Mouse (Mus musculus) megakaryocyte progenitor cell, adult 5-6 weeks (primary cell): Measurements from ENCODE around the gene Mapkapk3. TPM values are rescaled to one million over a fixed set of nuclear protein-coding genes. Genes with fewer than 3 reads are reported as not detected.
"Not testable (repeated sequence)": the region's sequence is repeated elsewhere in the genome, so short reads cannot be mapped to it uniquely, and the experiment has no call there.

Experiments
- ATAC-seq: replicated peaks from 2 replicates; pipeline ENCODE4 v1.8.0; 2016; ENCODE audit warnings: mild to moderate bottlenecking, moderate TSS enrichment, inconsistent platforms; ENCODE audit not compliant: poor library complexity
- total RNA-seq, 2 experiments: library from RNA; stranded (forward) in 1 of 2; stranded (reverse) in 1 of 2; fragments of 157-497, 149-512 nt in 1 of 2; fragments of 200-1000 nt in 1 of 2; gene quantifications; 2 replicates each; pipeline versions ENCODE4 v1.2.3 to v1.2.4; 2015 to 2017

Gene Mapkapk3
- total RNA-seq, 2 experiments from 2014 or later, result 100 to 175 TPM

DNA sequence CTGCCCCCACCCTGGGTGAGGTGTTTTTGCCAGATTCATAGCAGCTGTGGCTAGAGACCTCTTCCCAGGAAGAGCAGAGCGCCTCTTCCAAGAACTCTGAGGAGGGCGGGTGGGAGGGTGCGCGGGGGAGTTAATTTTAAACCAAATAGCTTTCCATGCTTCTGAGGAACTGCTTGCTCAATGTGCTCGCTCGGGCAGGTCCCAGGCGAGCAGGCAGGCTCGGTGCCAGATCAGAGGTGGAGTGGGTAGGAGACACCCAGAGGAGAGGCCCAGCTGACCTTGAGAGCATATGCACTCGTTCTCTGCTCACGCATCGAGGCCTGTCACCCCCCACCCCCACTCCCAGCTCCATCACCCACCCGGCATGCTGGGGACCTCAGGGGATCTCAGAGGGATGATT, 18.2 kb upstream of the Mapkapk3 start:
- peak; percentile 15; the same call in 1 of the 2 replicates for ATAC-seq

DNA sequence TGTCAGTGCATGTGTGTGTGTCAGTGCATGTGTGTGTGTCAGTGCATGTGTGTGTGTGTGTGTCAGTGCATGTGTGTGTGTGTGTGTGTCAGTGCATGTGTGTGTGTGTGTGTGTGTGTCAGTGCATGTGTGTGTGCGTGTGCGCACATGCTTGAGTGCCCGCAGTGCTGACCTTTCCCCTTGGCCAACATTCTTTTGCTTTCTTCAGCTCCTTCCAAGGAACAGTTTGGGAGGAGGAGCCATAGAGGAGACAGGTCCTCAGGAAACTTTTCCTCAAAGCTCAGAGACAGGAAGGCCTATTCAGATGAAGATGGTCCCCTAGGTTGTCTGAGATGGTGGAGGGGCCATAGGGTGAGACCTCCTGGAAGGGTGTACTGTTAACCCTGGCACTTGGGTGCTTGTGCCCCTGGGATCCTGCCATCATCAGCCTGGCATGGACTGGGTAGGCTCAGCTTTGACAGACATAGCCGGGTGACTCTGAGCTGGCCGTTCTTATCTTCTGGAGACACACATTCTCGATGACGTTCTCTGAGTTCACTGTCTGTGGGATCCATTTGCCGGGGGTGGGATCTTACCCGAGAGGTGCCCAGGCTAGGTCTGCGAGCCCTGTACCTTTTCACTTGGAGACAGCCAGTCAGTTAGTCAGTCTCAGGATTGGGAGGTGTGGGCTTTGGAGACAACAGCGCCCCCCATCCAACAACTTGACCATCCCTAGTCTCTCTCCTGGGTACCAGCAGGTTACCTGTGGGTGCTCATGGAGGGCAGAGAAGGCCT, 17.6 kb upstream of the Mapkapk3 start:
- ATAC-seq, result peak; percentile 80

DNA sequence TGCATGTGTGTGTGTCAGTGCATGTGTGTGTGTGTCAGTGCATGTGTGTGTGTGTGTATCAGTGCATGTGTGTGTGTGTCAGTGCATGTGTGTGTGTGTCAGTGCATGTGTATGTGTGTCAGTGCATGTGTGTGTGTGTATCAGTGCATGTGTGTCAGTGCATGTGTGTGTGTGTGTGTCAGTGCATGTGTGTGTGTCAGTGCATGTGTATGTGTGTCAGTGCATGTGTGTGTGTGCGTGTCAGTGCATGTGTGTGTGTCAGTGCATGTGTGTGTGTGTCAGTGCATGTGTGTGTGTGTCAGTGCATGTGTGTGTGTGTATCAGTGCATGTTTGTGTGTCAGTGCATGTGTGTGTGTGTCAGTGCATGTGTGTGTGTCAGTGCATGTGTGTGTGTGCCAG, 17.0 kb upstream of the Mapkapk3 start:
- ATAC-seq, result not testable (repeated sequence)

DNA sequence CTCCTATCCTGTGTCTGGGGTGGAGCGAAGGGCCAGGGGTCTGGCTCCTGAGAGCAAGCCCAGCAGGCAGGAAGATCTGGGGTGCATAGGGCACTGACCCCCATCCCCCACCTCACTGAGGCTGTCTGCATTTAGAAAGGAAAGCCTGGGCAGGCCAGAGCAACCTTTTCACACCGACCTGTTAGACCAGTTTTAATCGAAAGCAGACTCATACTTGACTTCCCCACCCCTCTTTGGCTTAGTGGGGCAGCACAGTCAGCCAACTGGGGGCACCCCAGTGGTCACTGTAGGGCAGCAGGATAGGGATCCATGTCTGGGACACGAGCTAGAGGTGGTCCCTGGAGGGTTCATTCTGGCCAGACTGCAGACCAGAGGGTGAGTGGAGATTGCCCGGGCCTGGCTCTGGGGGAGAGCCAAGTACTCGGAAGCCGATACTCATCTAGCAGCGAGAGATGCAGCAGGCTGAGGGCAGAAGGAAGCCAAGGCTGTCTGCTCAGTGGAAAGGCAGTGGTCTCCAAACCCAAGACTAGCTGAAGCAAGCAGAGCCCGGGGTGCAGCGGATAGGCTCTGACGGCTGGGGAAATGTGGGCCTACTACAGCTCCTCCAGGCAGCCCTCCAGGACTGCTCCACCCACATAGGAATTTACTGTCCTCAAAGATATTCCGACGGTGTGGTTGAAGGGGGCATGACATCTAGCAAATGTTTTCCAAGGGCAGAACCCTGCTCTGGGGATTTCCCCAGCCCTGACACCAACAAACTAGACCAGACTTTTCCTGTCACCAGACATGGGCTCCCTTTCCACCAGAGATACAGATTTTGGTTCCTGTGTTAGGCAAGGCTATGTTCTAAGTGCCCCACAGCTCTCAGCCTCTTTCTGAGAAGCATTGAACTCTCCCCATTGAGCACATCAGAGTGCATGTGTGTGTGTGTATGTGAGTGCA, 16.2 kb upstream of the Mapkapk3 start:
- peak; percentile 26 for ATAC-seq

DNA sequence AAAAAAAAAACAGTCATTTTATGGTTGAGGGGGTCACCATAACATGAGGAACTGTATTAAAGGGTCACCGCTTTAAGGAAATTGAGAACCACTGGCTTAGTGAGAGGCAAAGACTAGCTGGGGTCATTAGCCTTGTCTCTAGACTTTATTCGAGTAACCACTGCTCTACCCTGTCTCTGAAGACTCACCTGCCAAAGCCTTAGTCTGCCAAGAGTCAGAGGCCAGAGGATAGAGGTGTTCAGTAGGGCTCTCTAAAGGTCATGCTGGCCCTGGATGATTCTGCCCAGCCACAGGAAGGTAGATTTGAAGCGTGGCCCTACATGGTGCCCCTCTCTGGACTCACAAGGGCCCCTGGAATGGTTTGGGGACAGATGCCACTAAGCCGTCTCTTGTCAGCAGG, 15.3 kb upstream of the Mapkapk3 start:
- no peak for ATAC-seq

DNA sequence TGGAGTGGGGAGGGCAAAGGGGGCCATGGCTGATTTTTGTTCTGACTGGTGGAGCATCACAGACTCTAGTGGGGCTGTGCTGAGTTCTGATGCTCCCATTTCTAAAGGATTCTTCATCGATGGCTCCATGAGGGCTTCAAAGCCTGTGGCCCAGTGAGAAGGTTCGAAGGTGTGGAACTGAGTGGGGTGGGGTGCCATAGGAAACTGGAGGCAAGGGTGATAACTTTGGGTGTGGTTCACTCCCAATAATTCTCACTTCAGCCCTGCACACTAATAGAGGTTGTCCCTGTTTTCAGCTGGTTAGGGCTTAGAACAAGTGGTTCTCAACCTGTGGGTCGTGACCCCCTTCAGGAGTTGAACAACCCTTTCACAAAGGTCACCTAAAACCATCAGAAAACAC, 14.7 kb upstream of the Mapkapk3 start:
- ATAC-seq, result no peak

DNA sequence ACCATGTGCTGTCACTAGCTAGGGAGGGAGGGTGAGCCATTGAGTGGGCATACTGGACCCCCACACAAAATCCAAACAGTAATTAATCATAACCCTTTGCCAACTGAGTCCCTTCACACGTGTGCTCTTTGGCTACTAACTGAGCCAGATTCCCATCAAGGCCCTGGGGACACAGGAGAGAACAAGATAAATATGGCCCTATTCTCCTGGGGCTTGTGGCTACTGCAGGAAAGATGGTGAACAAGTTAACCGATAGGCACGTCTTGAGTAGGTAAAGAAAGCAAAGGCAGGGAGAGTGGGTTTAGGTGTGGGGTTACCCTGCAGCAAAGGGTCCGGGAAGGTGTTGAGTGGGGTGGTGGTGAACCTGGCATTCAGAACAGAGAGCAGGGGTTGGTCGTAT, 14.2 kb upstream of the Mapkapk3 start:
- no peak for ATAC-seq

DNA sequence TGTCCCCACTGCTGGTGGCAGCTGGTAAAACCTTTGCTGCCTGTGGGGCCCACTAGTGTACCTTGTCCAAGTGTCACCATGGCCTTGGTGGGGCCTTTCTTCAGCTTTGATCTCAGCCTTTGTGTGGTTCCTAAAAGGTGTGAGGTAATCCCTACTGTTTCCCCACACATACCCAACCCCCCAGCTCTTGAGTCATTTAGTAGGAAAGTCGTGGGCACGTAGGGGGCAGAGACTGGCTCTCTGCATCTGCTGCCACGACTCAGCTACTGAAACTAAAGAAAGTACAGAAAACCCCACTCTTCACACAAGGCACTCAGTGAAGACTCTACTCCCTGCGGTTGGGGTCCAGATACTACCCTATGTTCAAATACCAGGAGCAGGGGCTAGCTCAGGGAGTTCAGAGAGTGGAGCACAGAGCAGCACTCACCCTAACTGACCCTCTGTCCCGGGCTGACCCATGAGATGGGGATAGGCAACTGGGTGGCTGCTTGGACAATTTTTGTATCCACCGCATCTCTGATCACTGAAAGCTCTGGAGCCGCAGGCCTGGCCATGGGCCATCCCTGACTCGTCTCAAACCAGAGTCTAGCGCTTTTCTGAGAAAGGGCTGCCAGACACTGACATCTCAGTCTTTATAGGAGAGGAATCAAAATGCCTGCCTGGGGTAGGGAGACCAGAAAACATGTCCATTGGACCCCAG, 13.6 kb upstream of the Mapkapk3 start:
- peak; percentile 16 for ATAC-seq

DNA sequence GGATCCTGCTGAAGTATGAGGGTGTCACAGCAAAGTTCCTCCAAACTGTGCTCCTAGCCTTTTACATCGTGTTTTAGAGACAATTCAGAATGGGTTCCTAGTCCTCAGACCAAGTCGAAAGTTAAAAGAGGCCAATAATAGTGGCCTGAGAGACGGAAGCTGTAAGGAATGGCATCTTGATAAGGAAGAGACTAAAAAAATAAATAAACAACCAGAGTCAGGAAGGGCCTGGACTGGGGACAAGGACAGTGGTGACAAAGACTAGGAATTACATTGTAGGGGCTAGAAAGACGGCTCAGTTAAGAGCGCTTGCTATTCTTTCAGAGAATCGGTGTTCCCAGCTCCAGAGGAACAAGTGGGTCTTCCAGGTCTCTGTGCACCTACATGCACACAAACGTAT, 12.9 kb upstream of the Mapkapk3 start:
- no peak for ATAC-seq

DNA sequence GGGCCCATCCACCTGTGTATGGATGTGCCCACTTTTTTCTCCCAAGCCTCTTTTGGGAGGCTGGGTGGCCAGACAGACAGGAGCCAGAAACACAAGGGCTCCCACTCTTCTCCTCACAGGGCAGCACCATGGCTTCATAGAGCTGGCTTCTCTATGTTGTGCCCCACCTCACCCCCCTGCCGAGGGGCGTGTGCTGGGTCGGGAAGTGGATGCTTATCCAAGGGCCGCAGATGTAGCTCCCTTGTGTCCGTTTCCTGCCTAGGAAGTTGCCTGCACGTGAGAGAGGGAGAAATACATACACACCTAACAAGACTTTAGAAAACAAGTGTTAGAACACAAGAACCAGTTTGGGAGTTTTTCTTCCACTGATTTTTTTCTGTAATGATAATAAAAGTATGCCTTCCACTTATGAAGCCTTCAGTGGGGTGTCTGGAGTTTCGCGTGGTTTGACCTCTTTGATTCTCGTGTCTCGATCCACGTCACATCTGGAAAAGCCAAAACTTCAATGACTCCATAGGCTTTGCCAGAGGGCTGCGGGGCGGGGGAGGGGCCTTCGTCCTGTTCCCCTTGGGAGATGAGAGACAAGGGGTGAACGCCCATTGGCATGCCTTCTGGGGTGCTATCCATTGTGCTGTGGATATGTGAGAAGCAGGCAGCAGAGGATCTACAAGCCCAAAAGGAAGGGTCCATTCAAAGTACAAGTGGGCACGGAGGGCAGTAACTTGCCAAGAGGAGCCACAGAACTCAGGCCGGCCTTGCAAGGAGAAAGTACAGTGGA, 12.1 kb upstream of the Mapkapk3 start:
- no peak for ATAC-seq

DNA sequence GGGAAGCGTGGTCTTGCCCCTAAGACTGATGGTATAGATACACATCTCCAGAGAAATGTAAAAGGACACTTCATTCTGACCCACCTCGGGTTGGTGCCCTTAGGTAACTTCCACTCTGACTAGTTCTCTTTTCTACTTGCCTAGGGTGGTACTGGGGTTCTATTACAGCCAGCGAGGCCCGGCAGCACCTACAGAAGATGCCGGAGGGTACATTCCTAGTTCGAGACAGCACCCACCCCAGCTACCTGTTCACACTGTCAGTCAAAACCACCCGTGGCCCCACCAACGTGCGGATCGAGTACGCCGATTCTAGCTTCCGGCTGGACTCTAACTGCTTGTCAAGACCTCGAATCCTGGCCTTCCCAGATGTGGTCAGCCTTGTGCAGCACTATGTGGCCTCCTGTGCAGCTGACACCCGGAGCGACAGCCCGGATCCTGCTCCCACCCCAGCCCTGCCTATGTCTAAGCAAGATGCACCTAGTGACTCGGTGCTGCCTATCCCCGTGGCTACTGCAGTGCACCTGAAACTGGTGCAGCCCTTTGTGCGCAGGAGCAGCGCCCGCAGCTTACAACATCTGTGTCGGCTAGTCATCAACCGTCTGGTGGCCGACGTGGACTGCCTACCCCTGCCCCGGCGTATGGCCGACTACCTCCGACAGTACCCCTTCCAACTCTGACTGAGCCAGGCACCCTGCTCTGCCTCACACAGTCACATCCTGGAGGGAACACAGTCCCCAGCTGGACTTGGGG, 10.7 kb upstream of the Mapkapk3 start:
- ATAC-seq, result no peak

DNA sequence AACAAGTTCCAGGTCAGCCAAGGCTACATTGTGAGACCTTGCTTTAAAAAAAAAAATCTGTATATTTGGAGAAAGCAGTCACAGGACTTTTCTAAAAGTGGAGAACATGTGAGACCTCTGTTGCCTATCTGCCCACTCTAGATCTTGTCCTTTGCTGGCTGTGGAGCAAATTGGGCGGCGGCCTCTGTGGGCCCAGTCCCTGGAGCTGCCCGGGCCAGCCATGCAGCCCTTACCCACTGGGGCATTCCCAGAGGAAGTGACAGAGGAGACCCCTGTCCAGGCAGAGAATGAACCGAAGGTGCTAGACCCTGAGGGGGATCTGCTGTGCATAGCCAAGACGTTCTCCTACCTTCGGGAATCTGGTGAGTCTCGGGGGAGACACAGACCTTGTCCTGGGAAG, 10.1 kb upstream of the Mapkapk3 start:
- ATAC-seq, result no peak

DNA sequence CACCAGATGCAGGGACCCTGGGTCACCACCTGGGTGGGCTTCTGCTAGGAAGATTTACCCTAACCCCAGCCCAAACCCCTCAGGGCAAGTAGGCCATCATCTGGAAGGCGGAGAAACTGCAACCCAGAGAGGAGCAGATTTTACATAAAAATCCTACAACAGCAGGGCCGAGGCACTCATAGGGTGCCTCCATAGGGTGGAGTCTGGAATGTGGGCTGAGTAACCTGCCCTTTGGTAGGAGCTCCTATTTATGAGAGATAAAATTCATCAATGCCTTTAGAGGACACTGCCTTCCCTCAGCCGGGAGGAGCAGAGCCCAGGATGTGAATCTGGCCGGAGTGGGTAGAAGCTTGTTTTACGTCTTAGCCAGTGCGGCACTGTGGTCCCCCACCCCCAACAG, 9.2 kb upstream of the Mapkapk3 start:
- ATAC-seq, result no peak

DNA sequence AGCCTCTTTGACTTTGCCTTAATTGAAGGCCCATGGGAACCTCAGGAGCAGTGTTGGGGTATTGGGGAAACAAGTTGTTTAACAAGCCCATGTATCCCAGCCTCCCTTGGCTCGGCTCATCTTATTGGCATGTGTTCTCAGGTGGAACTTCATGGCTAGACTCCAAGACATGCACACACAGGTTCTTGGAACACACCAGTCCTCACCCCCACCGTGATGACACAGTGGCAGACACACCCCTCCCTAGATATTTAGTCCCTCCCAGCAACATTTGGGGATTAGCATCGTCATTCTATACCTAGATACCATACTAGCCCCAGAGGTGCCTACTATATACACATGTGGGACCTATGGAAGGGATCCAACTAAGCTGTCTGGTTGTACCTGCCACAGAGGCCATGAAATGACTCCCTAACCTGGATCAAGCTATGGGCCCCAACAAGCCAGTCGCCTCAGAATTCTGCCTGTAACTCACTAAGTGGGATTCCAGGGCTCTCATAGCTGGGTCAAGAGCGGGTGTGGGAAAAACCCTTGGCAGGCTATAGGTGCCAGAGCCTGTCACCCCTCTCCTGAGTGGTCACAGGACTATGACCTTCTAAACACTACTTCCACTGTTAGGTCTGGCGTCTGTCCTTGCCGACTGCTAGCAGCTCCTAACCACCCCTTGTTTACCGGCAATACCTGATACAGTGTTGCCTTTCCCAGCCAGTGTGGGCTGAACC, 8.5 kb upstream of the Mapkapk3 start:
- ATAC-seq, result no peak

DNA sequence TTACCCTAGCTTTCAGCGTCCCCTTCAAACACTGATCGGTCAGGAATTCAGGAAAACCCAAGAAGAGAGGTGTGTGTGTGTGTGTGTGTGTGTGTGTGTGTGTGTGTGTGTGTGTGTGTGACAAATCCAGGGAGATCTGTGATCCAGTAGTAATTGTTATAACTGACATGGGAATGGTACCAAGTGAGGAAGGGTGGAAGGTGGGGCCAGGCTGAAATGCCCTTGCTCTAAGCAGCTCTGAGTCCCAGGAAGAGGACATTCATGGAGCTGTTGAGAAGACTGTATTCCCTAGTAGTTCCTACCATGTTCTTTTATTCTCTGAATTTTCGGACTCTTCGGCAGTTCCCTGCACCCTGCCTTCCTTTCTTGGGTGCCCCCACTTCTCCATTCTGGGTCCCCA, 8.0 kb upstream of the Mapkapk3 start:
- ATAC-seq, result no peak

DNA sequence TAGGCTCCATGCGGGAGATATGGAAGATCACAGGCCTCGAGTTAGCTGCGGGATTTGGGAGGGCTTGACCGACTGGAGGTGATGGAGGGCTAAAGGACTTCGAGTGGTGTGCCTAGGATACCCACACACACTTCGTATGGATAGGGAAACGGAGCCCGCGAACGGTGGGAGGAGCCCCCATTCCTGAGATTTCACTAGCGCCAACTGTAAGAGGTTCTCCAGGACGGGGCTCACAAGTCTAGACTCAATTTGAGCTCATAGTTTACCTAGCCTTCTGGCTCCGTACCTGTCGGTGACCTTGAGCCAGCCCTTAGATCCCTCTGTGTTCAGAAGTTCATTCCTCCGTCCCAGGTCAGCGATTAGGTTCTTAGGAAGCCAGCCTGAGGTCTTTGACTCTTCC, 7.4 kb upstream of the Mapkapk3 start:
- ATAC-seq, result no peak

DNA sequence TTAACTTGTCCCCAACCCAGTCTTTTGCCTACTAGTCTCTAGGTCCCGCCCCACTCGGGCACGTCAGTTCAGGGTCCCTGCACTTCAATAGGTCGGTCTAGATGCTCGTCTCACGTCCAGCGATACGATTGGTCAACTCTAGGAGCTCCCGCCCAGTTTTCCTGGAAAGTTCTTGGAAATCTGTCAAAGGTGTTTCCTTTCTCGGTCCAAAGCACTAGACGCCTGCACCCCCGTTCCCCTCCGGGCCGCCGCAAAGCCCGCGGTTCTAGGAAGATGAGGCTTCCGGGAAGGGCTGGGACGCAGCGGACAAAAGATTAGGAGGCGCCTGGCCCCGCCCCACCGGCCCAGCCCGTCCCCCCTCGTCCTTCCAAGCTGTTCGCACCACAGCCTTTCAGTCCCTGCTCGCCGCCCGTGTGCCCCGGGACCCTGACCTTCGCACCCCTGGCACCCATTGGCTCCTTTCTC, 6.9 kb upstream of the Mapkapk3 start:
- peak; percentile 82 for ATAC-seq

DNA sequence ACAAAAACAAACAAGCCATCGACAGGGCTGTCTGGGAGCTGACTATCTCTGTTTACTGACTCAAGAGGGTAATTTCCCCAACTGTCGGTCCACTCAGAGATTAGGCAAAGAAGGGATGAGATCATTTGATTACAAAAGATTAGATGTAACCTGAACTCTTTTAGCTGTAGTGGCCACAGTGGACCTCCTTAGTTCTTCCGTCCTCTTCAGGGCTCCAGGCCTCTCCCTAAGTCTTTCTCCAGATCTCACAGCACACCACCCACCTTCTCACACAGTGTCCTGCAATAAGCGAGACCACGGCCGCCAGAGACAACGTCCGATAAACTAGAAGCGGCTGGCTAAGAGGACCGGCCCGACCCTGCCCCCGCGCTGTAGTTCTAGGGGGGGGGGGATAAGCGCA, 6.4 kb upstream of the Mapkapk3 start:
- peak; percentile 2; the same call in 1 of the 2 replicates for ATAC-seq

DNA sequence AAGGTAGTCTGAATTCAATTTTAAA, 6.2 kb upstream of the Mapkapk3 start, which contains the start of gene Cish:
Cish (plus strand) TSS at position 11 of the 25 bp plus-strand sequence.
- no peak for ATAC-seq

DNA sequence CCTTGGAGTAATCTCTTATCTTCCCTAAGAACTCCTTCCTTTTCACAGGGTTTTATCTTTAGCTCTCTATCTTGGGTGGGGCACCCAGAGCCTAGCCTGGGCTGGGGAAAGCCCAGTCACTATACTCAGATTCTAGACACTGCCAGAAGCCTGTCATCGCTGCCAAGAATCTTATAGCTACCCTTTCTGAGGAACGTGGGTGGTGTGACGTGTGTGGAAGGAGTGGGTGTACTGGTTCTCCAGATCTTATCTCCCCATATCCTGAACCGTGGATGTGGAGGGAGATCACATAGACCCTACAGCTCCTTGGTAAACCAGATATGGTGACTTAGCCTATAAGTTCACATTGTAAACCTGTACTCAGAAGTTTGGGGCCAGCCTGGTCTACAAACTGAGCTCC, 5.9 kb upstream of the Mapkapk3 start:
- ATAC-seq, result peak; percentile 10
